11 mouse cellular contexts compared by ENCODE assay signal in the genomic region with DNA sequence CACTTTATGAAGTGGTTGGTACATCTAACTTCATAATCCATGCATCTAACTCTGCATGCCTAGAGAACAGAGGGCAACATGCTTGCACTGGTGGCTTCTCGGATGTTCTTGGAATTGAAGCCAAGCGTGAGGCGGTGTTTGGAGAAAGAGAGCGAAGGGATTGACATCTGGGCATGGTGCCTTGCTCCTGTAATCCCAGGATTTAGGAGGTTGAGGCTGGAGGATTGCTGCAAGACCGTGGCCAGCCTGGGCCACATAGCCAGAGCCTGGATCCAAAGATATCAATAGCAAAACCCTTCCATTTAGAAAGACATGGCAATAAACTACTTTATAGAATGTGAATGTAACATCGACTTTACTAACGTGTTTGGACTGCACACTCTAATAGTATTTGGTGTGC. TPM values are rescaled to one million over a fixed set of nuclear protein-coding genes. Genes with fewer than 3 reads are reported as not detected.
DNase-seq lines count a peak whose midpoint lies in the region; TF ChIP-seq lines count a peak whose summit lies in the region.
"Had no signal": no experiment of that assay in that cellular context is flagged by ENCODE, and none has a peak within 500 bp of the region (broad histone marks: within the 10 kb centered on the region; RNA-seq: fewer than 3 reads in every experiment).

No protein-coding gene starts in this region.

- intact Hi-C loops in gastrocnemius, adult 2 months (cut with DNase I): no loop called here
- intact Hi-C loops in gastrocnemius, postnatal 36 days (cut with DNase I): no loop called here
- intact Hi-C loops in gastrocnemius, postnatal 14 days (cut with DNase I; ENCODE audit: low total_unique reads): no loop called here

- DNase-seq in gastrocnemius, adult 2 months: peak; percentile 42
- no peak for DNase-seq in gastrocnemius, postnatal 36 days
- DNase-seq in A20 (ENCODE audit: low read depth, low spot score): peak; percentile 46
- peak; percentile 80 for DNase-seq in gonadal fat pad, adult 2 months (ENCODE audit: low read depth)
- no peak for DNase-seq in midbrain, embryonic 10.5 days (ENCODE audit: low spot score)
- DNase-seq in cerebellum, postnatal 14 days: no peak
- no peak for DNase-seq in gastrocnemius, postnatal 14 days
- no peak for DNase-seq in ovary, postnatal 10 days (ENCODE audit: low spot score)
- DNase-seq: cerebellum, postnatal 36 days; heart, postnatal 14 days; right cerebral cortex, postnatal 4 days had no signal

- H3K27ac ChIP-seq in gastrocnemius, adult 2 months: peak overlapping the region; percentile 57
- H3K27ac ChIP-seq in midbrain, embryonic 10.5 days (replicated peaks): no peak overlapping the region; the same call in 1 of the 2 replicates

- H3K4me1 ChIP-seq in midbrain, embryonic 10.5 days: peaks cover 48% of the 10 kb centered on the region

- WGBS in midbrain, embryonic 10.5 days: 82% methylated on average over 7 of the region's 7 CpGs

- no peaks in the 10 kb centered on the region for H3K27me3 ChIP-seq in midbrain, embryonic 10.5 days (ENCODE audit: low read depth, poor library complexity, severe bottlenecking)

- H3K36me3 ChIP-seq in midbrain, embryonic 10.5 days: 0 out of 2 replicates have a peak, but pooled peaks cover 5% of the 10 kb centered on the region

- H3K9me3 ChIP-seq in midbrain, embryonic 10.5 days (replicated peaks): no peaks in the 10 kb centered on the region

- peak overlapping the region; percentile 42 for H3K4me3 ChIP-seq in gastrocnemius, adult 2 months
- peak overlapping the region; percentile 29; the same call in 1 of the 2 replicates for H3K4me3 ChIP-seq in midbrain, embryonic 10.5 days

- no peak for TF ChIP-seq CTCF in gastrocnemius, adult 2 months (IDR thresholded peaks at IDR 0.05)

RNA-seq across cellular contexts. Expression of a gene that starts 2.0 kb away (rescaled TPM):
- total RNA-seq in gastrocnemius, adult 2 months (2021): 10 to 100 TPM; 87.2 to 92.8 TPM
- 10 to 100 TPM; 87.5 to 92.0 TPM for total RNA-seq in gastrocnemius, postnatal 36 days (2021)
- 23.4 and 28.3 TPM in 2 replicates for polyA plus RNA-seq in gonadal fat pad, adult 2 months (2012; rRNA removed)
- 57.2 and 66.0 TPM in 2 replicates for polyA plus RNA-seq in midbrain, embryonic 10.5 days (2016; fragmentation: Nextera tagmentation; extraction: Ambion mirVana)
- 10 to 100 TPM; 42.7 to 53.8 TPM for total RNA-seq in gastrocnemius, postnatal 14 days (2021)

Comparison
In these comparisons a context has a peak if more than half of its experiments do, and no peak if none do; other contexts are left out.
1. DNase-seq: peak in gastrocnemius, adult 2 months (single experiment), A20 (single experiment) and gonadal fat pad, adult 2 months (single experiment); none in gastrocnemius, postnatal 36 days (0 of 2), midbrain, embryonic 10.5 days (single experiment), cerebellum, postnatal 14 days (0 of 2), gastrocnemius, postnatal 14 days (single experiment) and ovary, postnatal 10 days (single experiment).